Mouse (Mus musculus) forebrain, postnatal 0 days (tissue): Measurements from ENCODE around the gene Psmd13. TPM values are rescaled to one million over a fixed set of nuclear protein-coding genes. Genes with fewer than 3 reads are reported as not detected.
A peak's percentile ranks its signal among the peaks of the same experiment; 100 is the strongest.

Experiments used
- ATAC-seq: fragments of 200-750 bp; cut with Nextera tagmentation; 2 replicates; pipeline ENCODE4 v1.8.0; 2017; ENCODE audit warnings: mild to moderate bottlenecking, moderate library complexity
- DNase-seq: peaks from one replicate; pipeline ENCODE4 v3.0.0-alpha.2; 2015
- H3K27ac ChIP-seq: fragments of 300-500 bp; sonication (generic); 2 replicates; pipeline ENCODE4 v1.5.1; 2014; ENCODE audit warnings: low read depth, mild to moderate bottlenecking, antibody characterized with exemption, low read length, moderate library complexity, mixed read lengths
- H3K27me3 ChIP-seq: fragments of 300-500 bp; sonication (generic); 2 replicates; pipeline ENCODE4 v1.6.1; 2014; ENCODE audit warnings: mild to moderate bottlenecking, low read length, mixed read lengths; ENCODE audit not compliant: insufficient read depth
- H3K36me3 ChIP-seq: fragments of 300-500 bp; sonication (generic); 2 replicates; pipeline ENCODE4 v1.6.1; 2014; ENCODE audit warnings: mild to moderate bottlenecking, moderate library complexity; ENCODE audit not compliant: insufficient read depth
- H3K4me1 ChIP-seq: fragments of 300-500 bp; sonication (generic); 2 replicates; pipeline ENCODE4 v1.6.1; 2014; ENCODE audit warnings: antibody characterized with exemption; ENCODE audit not compliant: insufficient read depth
- H3K4me2 ChIP-seq: fragments of 300-500 bp; sonication (generic); 2 replicates; pipeline ENCODE4 v1.6.1; 2014; ENCODE audit warnings: low read depth, mild to moderate bottlenecking, moderate library complexity
- H3K4me3 ChIP-seq: fragments of 300-500 bp; sonication (generic); 2 replicates; pipeline ENCODE4 v1.5.1; 2014; ENCODE audit warnings: low read depth, low read length, mixed read lengths
- H3K9ac ChIP-seq: fragments of 300-500 bp; sonication (generic); 2 replicates; pipeline ENCODE4 v1.6.1; 2014; ENCODE audit warnings: mild to moderate bottlenecking
- H3K9me3 ChIP-seq: fragments of 300-500 bp; sonication (generic); 2 replicates; pipeline ENCODE4 v1.6.1; 2016; ENCODE audit warnings: low read length
- CTCF ChIP-seq: sonication (generic); IDR thresholded peaks from 2 replicates; pipeline ENCODE4 v1.5.1; 2016; ENCODE audit warnings: antibody characterized with exemption, control low read depth, low read depth
- WGBS: fragments of 180-500 bp; shearing (Covaris S2); extraction: QIAGEN DNeasy Blood & Tissue Kit; methylation state at CpG from one replicate; pipeline ENCODE4 v1.1.7; 2014; 5-methylcytosine and 5-hydroxymethylcytosine counted together
- polyA plus RNA-seq: library from polyadenylated mRNA; unstranded; fragments of >200 nt; fragmentation: Nextera tagmentation; extraction: Ambion mirVana; gene quantifications from 2 replicates; pipeline ENCODE4 v1.2.1, GENCODE M21; 2015
- total RNA-seq: library from RNA; depleted of rRNA; stranded (reverse); fragments of >200 nt; gene quantifications from 2 replicates; pipeline ENCODE4 v1.2.3, GENCODE M21; 2014

The Psmd13 gene
- total and polyA plus RNA-seq, 2 experiments from 2014 or later, result 164 to 274 TPM

DNA sequence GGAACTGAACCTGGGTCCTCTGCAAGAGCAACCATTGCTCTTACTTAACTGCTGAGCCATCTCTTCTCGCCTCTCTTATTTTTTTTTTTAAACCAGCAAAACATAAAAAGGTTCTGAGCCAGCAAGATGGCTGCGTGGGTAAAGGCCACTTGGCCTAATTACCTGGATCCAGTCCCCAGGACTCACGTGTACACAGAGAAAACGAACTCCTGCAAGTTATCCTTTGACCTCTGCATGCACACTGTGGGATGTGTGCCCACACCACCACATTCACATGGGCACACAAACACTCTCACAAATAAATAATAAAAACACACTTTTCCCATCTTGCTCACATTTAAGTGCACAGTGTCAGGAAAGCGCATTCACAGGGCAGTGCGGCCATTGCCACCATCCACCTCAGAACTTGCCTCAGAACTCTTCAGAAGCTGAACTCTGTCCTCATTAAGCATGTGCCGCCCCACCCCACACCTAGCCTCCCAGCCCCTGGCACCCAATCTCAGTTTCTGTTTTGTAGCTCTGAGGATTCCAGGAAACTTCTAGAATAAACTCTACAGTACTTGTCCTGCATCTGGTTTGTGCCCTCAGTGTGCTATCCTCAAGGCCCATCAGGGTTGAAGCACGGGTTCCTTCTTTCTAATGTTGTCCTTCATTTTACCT is 32.4 kb downstream of the Psmd13 start:
- DNase-seq, result no peak
- Histone ChIP-seq H3K27ac (no peak overlapping the region), H3K4me2 (no peak overlapping the region), H3K4me3 (no peak overlapping the region), H3K27me3 (peaks cover 6% of the 10 kb centered on the region; the same call in 1 of the 2 replicates), H3K9ac (no peak overlapping the region), H3K36me3 (no peaks in the 10 kb centered on the region), H3K4me1 (no peaks in the 10 kb centered on the region), H3K9me3 (no peaks in the 10 kb centered on the region)
- TF ChIP-seq CTCF, result no peak
- ATAC-seq, result no peak
- WGBS, result 81% methylated on average over 8 of the region's 8 CpGs

DNA sequence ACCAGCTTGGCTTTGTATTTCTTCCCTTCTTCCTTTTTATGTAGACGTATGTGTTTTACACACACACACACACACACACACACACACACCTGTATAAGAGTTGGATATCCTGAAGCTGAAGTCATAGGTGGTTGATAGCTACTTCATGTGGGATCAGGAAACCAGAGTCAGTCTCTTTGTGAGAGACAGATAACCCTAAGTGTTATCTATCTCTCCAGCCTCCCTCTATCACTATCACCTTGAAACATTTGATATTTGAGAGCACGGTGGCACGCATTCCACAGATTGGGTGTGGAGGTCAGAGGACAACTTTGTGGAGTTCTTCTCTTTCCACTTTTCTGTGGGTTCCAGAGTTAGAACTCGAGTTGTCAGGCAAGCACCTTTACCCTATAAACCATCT is 38.1 kb downstream of the Psmd13 start:
- no peaks in the 10 kb centered on the region for H3K4me1 ChIP-seq
- WGBS, result 83% methylated on average over 4 of the region's 4 CpGs
- DNase-seq (no peak), ATAC-seq (no peak)
- H3K27me3 ChIP-seq, result peaks cover 53% of the 10 kb centered on the region
- no peak overlapping the region for H3K27ac ChIP-seq
- H3K36me3 ChIP-seq, result no peaks in the 10 kb centered on the region
- H3K4me2 ChIP-seq, result no peak overlapping the region
- no peak overlapping the region for H3K4me3 ChIP-seq
- no peak overlapping the region for H3K9ac ChIP-seq
- no peaks in the 10 kb centered on the region for H3K9me3 ChIP-seq
- TF ChIP-seq CTCF, result no peak

DNA sequence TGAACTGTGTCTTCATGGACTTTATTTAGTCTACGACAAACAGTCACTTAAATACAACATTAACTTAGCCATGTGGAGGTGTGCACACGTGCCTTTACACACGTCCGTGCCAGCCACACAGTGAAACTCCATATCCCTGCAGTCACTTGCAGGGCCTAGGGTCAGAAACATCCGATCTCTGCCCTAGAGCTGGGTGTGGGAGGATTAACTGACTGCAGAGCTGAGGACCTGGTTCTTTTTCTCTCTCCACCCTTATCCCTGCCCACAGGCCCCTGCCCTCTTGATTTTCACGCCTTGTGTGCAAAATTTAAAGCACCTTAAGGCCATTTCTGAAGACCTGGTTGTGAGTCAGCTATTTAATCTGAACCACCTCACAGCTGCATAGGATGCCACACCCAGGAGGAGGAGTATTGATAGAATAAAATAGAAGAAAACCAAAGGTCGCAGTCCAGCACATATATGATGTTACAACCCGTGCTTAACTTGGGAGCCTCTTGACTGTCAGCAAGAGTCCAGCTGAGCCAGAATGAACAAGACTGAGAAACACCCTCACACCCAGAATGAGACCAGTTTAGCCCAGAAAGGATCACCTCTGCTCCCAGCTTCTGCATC is 38.8 kb downstream of the Psmd13 start, which contains the start of gene Nlrp6:
Gene Nlrp6 (plus strand): TSS at position 485 of the 612 bp plus-strand sequence.
- Histone ChIP-seq H3K9ac (no peak within 1 kb of the TSS), H3K4me1 (no peaks in the 10 kb centered on the region), H3K27ac (no peak within 1 kb of the TSS), H3K9me3 (no peaks in the 10 kb centered on the region), H3K4me3 (no peak within 1 kb of the TSS), H3K36me3 (no peaks in the 10 kb centered on the region), H3K4me2 (no peak within 1 kb of the TSS), H3K27me3 (peaks cover 53% of the 10 kb centered on the region)
- WGBS, result 83% methylated on average over 8 of the region's 8 CpGs
- TF ChIP-seq CTCF, result no peak
- DNase-seq (no peak), ATAC-seq (no peak)

DNA sequence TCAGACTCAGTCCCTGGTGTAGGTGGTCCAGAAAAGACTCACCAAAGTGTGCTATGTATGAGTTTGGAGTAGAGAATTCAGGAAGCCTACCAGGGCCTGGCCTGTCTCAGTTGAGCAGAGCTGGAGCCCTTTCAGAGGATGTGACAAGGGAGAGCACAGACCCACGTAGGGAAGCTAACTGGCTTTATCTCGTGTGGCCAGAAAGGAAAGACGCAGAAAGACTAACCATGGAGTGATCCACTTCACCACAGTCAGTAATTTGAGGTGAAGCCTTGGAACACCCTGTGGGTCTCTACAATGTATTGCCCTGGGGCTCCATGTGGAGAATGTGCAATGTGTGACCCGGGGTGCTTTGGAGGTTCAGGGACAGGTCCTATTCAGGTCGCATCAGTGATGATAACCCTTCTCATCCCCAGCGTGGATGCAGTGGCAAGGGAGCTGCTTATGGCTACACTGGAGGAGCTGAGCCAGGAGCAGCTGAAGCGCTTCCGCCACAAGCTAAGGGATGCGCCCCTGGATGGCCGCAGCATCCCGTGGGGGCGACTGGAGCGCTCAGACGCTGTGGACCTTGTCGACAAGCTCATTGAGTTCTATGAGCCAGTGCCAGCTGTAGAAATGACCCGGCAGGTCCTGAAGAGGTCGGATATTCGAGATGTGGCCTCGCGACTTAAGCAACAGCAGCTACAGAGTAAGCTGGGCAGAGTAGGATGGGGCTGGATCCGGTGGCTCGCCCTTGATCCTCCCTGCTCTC is 39.6 kb downstream of the Psmd13 start:
- no peaks in the 10 kb centered on the region for H3K4me1 ChIP-seq
- no peak overlapping the region for H3K9ac ChIP-seq
- no peaks in the 10 kb centered on the region for H3K9me3 ChIP-seq
- no peak overlapping the region for H3K27ac ChIP-seq
- H3K4me3 ChIP-seq, result no peak overlapping the region
- H3K27me3 ChIP-seq, result peaks cover 53% of the 10 kb centered on the region
- H3K36me3 ChIP-seq, result no peaks in the 10 kb centered on the region
- H3K4me2 ChIP-seq, result peak overlapping the region; percentile 99; the same call in 1 of the 2 replicates
- no peak for DNase-seq
- TF ChIP-seq CTCF, result no peak
- WGBS, result 32% methylated on average over 22 of the region's 22 CpGs
- no peak for ATAC-seq

DNA sequence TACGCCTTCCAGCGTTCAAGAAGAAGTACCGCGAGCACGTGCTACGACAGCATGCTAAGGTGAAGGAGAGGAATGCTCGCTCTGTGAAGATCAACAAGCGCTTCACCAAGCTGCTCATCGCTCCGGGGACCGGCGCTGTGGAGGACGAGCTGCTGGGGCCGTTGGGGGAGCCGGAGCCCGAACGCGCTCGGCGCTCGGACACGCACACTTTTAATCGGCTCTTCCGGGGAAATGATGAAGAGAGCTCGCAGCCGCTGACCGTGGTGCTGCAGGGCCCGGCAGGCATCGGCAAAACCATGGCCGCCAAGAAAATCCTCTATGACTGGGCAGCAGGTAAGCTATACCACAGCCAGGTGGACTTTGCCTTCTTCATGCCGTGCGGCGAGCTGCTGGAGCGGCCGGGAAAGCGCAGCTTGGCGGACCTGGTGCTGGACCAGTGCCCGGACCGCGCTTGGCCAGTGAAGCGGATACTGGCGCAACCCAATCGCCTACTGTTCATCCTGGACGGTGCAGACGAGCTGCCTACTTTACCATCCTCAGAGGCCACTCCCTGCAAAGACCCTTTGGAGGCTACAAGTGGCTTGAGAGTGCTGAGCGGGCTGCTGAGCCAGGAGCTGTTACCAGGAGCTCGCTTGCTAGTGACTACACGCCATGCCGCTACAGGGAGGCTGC is 40.8 kb downstream of the Psmd13 start:
- H3K4me2 ChIP-seq, result peak overlapping the region; percentile 99
- H3K9me3 ChIP-seq, result no peaks in the 10 kb centered on the region
- peaks cover 53% of the 10 kb centered on the region for H3K27me3 ChIP-seq
- H3K4me1 ChIP-seq, result no peaks in the 10 kb centered on the region
- H3K36me3 ChIP-seq, result no peaks in the 10 kb centered on the region
- ATAC-seq (peak; percentile 55), DNase-seq (peak; percentile 51)
- WGBS, result under 1% methylated on average over 49 of the region's 49 CpGs
- no peak overlapping the region for H3K27ac ChIP-seq
- H3K9ac ChIP-seq, result peak overlapping the region; percentile 40
- peak overlapping the region; percentile 45 for H3K4me3 ChIP-seq
- 0 out of 2 replicates have a peak, but pooled peaks have one; percentile 9 for TF ChIP-seq CTCF

DNA sequence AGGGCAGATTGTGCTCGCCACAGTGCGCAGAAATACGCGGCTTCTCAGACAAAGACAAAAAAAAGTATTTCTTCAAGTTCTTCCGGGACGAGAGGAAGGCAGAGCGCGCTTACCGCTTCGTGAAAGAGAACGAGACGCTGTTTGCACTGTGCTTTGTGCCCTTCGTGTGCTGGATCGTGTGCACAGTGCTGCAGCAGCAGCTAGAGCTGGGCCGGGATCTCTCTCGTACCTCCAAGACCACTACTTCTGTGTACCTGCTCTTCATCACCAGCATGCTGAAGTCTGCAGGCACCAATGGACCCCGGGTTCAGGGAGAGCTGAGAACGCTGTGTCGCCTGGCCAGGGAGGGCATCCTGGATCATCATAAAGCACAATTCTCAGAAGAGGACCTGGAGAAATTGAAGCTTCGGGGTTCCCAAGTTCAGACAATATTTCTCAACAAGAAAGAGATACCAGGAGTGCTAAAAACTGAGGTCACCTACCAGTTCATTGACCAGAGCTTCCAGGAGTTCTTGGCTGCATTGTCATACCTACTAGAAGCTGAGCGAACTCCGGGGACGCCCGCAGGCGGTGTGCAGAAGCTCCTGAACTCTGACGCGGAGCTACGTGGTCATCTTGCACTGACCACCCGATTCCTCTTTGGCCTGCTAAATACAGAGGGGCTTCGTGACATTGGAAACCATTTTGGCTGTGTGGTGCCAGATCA is 41.5 kb downstream of the Psmd13 start:
- H3K27ac ChIP-seq, result no peak overlapping the region
- H3K9ac ChIP-seq, result peak overlapping the region; percentile 40
- H3K4me3 ChIP-seq, result peak overlapping the region; percentile 45
- TF ChIP-seq CTCF, result no peak
- no peaks in the 10 kb centered on the region for H3K4me1 ChIP-seq
- H3K36me3 ChIP-seq, result no peaks in the 10 kb centered on the region
- 20% methylated on average over 30 of the region's 30 CpGs for WGBS
- no peak for DNase-seq
- ATAC-seq, result peak; percentile 61; the same call in 1 of the 2 replicates
- H3K4me2 ChIP-seq, result peak overlapping the region; percentile 99
- H3K9me3 ChIP-seq, result no peaks in the 10 kb centered on the region
- peaks cover 51% of the 10 kb centered on the region for H3K27me3 ChIP-seq
